Mouse (Mus musculus) CD4-positive, CD25-positive, alpha-beta regulatory T cell, adult 4 months (primary cell): ENCODE data around the gene Zc3h13. TPM values are rescaled to one million over a fixed set of nuclear protein-coding genes. Genes with fewer than 3 reads are reported as not detected.

Source experiments
- ATAC-seq: one replicate; pipeline ENCODE4 v1.8.0; 2017
- polyA plus RNA-seq, 2 experiments: library from polyadenylated mRNA; unstranded; fragments of 100-300 nt; shearing (Covaris generic); gene quantifications; one replicate each; pipeline ENCODE4 v1.2.1; 2017

The Zc3h13 gene
- polyA plus RNA-seq, 2 experiments from 2014 or later = 21.7 to 23.9 TPM

- no peak for ATAC-seq
Observed at GRCm38 (mm10) chr14:75323354-75323753, 39.2 kb downstream of the Zc3h13 start.

GRCm38 (mm10) chr14:75328062-75328461 is 43.9 kb downstream of the Zc3h13 start:
- no peak for ATAC-seq

DNA sequence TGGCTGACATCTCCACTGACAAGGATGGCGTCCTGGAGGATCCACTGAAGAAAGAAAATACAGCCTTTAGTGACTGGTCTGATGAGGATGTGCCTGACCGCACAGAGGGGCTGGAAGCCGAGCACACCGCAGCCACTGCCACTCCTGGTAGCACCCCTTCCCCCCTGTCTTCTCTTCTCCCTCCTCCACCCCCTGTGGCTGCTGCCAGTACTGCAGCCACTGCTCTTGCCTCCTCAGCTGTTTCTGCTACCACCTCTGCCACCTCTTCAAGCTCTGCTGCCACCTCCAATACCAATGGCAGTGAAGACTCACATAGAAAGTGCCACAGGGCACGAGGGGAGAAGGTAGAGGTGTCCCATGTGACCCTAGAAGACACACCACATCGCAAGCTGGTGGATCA is 46.4 kb downstream of the Zc3h13 start:
- ATAC-seq = peak; percentile 29

- ATAC-seq = no peak
Observed at GRCm38 (mm10) chr14:75334321-75334720, 50.1 kb downstream of the Zc3h13 start.

DNA sequence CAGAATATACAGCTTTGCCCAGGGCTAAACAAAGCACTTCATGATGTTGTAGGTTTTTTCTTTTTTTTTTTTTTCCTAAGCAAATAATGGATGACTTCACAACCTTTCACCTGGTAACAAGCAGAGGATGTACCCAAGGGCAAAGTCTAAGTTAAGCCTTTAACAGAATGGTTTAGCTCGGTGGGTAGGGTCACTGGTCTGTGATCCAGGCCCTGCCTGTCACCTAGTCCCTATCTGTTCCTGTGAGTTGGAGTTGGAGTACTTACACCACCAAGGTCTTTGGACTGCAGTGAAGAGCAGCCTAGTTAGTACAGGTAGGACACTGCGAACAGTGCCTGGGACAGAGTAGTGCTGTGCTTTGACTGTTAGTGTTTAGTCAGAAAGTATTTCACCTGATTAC is 53.7 kb downstream of the Zc3h13 start:
- no peak for ATAC-seq

DNA sequence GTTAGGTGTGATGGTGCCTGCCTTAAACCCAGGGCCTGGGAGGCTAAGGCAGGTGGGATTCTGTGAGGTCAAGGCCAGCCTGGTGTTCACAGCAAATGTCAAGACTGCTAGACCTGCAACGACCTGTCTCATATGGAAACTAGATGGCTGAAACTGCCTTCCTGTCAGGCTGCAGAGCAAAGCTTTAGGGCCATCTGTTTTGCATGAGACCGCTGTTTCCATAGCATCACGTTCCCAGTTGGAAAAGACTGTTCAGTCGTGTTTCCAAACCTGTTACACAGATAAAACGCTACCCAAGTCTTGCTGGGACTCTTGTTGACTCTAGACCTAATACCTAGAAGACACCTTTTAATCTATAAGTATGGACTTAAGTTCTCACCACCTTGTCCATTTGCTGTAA is 61.9 kb downstream of the Zc3h13 start:
- ATAC-seq = no peak

- no peak for ATAC-seq
Observed at GRCm38 (mm10) chr14:75351626-75352025, 67.5 kb downstream of the Zc3h13 start.

GRCm38 (mm10) chr14:75363316-75363715 is 79.1 kb downstream of the Zc3h13 start:
- no peak for ATAC-seq

DNA sequence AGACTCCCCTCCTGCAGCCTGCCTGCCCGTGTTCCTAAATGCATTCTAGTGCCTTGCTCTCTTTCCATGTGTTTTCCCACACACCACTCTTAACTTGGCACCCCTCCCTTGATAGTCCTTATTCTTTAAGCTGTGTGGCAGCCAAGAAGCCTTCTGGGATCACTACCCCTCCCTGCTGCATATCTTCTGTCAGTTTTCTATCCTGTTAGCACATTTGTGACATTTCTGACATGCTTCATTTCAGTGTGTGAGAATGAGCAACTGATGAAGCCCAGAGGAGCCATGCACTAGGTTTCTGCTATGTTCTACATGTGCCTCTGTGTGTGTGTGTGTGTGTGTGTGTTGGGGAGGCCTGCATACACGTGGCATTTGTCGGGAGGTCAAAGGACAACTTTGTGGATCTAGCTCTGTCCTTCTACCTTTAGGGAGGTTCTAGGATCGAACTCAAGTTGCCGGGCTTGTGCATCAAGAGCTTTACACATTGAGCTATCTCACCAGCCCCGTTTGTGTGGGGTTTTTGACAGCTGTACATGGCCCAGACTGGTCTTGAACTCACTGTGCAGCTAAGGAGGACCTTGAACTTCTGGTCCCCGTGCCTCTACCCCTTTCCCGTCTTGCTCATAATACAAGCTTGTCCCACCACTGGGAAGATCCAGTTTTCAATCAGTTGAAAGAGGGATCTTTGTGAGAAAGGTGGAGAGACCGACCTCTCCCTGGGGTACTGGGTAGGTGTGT is 81.3 kb downstream of the Zc3h13 start:
- ATAC-seq = no peak

GRCm38 (mm10) chr14:75366741-75367140 is 82.6 kb downstream of the Zc3h13 start:
- no peak for ATAC-seq

- no peak for ATAC-seq
Observed at GRCm38 (mm10) chr14:75367503-75367902, 83.3 kb downstream of the Zc3h13 start.

- no peak for ATAC-seq
Observed at GRCm38 (mm10) chr14:75369880-75370279, 85.7 kb downstream of the Zc3h13 start.

GRCm38 (mm10) chr14:75375006-75375598 is 90.9 kb downstream of the Zc3h13 start:
- ATAC-seq = no peak

DNA sequence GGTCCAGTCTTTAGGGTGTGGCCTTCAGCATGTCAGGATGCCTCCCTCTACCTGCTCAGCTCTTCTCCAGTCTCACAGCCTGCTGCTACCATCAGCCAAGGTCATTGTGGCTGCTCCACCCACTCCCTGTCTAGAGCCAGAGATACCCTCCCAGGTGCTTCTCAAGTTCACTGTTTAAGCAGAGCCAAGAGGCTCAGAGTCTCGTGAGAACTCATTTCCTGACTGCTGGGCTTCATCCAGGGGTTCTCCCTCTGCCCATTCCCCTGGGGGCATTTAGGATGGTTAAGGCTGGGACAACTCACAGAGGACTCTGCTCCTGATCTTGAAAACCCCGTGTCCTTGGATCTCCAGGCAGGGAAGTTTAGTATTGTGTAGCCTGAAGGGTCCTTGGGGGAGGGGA is 92.1 kb downstream of the Zc3h13 start:
- no peak for ATAC-seq

DNA sequence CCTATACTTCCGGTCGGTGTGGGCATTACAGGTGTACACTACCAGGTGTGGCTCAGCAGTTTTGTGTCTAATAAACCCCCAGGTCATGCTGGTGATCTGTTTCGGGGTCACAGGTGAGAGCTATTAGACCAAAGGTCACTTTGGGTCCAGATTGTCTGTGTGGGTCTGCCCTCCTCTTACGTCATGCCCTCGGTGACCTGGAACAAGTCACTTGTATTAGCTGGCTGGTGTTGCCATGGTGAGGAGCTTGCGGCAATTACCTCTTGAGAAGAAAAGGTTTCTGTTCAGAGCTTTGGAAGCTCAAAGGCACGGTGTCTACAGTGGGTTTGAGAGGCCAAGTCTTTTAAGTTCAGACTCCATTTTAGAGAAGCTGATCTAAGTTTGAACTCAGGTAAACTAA is 93.4 kb downstream of the Zc3h13 start:
- ATAC-seq = no peak

Other genes with a start within 250 kb of the Zc3h13 start
- not detected for gene Lrrc63, start 153.5 kb upstream of the Zc3h13 start, polyA plus RNA-seq
- 1,000 to 10,000 TPM; 1,290 to 1,712 TPM for gene Lcp1, start 153.3 kb upstream of the Zc3h13 start, polyA plus RNA-seq
- not detected for gene Cpb2, start 42.1 kb upstream of the Zc3h13 start, polyA plus RNA-seq
- gene Siah3, start 171.6 kb downstream of the Zc3h13 start, polyA plus RNA-seq = under 1 TPM in 1 of 2 experiments, not detected in 1; 0.47 TPM